Mouse (Mus musculus): ENCODE measurements around the gene Lmod1.
A peak's percentile ranks its signal among the peaks of the same experiment; 100 is the strongest.

The Lmod1 gene

DNA sequence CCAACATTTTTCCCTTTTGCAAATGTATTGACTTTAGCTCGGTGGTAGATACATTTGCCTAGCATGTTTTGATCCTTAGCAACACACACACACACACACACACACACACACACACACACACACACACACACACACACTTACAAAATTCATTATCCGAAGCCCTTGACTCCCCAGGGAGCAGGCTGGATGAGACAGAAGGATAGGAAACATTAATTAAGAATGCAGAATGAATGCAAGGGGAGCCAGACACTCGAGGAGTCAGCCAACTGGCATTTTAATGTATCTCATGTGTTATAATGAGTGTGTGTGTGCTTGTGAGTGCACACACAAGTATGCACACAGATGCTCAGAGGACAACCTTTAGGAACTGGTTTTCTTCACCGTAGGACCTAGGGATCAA, 36.9 kb downstream of the Lmod1 start:
- DNase-seq (ENCODE audit: inconsistent age in 2 of 2, low spot score in 1 of 2) = no peak

DNA sequence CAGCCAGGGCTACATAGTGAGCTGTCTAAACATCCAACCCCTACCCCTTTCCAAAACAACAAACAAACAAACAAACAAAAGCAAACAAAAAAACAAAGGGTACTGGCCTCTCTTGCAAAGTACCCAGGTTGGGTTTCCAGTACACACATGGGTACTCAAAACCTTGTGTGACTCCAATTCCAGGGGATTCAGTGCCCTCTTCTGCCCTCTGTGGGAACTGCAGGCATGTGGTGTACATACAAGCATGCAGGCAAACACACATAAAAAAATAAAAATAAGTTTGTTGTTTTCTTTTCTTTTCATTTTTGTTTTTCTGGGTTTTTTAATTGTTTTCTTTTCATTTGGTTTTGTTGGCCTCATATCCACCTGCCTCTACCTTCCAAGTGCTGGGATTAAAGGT, 37.5 kb downstream of the Lmod1 start:
- no peak for DNase-seq (ENCODE audit: inconsistent age in 2 of 2, low spot score in 1 of 2)

DNA sequence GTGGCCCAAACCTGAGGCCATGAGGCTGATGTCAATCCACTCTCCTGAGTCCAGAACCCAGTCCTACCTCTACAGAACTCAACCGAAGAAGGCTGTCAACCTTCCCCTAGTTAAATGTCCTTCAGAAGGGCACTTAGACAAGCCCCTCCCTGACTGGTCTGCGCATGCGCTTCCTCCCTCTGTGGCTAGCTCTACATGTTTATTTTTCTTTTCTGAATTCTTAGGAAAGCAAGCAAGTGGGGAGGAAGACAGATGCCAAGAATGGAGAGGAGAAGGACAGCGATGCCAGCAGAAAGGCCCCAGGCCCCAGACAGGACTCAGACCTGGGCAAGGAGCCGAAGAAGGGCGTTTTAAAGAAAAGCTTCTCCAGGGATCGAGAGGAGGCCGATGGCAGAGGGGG, 38.8 kb downstream of the Lmod1 start:
- no peak for DNase-seq (ENCODE audit: inconsistent age in 2 of 2, low spot score in 1 of 2)

DNA sequence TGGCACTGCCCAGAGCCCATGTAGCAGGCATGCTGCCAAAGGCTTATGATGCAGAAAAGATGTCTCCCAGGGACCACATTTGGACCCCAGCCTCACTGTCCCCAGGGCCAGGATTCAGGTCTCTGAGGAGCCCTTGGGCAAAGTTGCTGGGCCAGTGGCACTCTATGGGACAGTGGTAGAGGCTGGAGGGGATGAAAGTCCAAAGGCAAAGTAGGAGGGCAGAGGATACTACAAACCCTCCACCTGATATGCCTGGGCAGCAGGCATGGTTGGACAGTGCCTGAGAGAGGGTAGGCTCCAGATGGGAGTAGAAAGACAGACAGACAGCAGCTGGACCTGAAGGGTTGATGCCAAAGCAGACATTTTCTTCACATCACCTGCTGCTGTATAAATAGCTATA, 41.8 kb downstream of the Lmod1 start:
- DNase-seq (ENCODE audit: inconsistent age in 2 of 2, low spot score in 1 of 2) = no peak

DNA sequence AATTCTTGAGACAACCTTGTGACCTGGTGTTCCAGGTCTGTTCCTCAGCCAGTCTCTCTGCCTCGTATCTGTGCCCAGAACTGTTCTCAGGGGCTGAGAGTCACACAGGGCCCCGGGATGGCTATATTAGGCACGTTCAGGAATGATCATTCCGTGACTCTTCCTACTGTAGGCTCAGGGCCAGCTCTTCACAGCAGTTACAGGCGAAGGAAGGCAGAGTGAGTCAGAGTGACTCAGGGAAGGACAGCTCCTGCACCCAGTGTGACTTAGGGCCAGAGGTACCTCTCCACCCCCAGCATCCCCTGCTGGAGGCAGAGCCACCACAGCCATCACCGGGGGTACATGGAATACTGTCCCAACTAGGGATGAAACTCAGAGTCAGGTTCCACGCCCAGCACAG, 42.4 kb downstream of the Lmod1 start:
- DNase-seq (ENCODE audit: inconsistent age in 2 of 2, low spot score in 1 of 2) = peak; percentile 85 to 87

DNA sequence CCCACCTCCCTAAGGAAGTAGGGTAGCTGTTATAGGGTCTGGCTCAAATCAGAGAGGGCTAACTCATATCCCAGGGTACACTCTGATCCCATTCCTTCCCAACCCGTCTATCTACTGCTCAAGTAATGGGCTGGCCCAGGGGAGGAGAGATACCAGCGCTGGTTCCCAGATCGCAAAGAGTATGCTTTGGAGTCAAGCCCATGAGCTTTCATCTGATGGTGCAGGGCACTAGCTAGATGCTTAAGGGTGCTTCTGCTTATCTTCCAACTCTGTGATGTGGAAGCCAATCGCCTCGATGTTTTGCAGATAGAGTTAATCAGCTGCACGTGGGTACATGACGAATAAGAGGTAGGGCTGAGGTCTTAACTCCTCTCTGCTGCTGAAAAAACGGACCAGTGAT, 43.0 kb downstream of the Lmod1 start:
- DNase-seq (ENCODE audit: inconsistent age in 2 of 2, low spot score in 1 of 2) = peak in 1 of 2 experiments; percentile 56

DNA sequence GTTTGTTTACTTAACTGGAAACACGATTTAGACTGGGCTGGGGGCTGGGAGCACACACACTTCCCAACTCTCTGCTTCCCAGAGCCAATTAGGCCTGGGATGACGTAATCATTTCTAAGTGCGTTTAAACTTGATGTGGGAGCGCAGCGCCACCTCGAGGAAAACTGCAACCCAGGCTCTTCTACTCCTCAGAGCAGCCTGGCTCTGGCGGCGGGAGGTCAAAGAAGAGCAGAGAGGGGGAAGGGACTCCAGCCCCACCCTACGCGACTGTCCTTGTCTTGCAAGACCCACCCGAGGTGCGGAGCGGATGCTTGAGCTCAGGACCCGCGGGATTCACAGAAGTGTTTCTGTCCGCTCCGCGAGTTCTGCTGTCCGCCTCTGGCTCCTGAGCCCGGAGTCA, 43.6 kb downstream of the Lmod1 start:
- peak; percentile 91 to 96 for DNase-seq (ENCODE audit: inconsistent age in 2 of 2, low spot score in 1 of 2)

DNA sequence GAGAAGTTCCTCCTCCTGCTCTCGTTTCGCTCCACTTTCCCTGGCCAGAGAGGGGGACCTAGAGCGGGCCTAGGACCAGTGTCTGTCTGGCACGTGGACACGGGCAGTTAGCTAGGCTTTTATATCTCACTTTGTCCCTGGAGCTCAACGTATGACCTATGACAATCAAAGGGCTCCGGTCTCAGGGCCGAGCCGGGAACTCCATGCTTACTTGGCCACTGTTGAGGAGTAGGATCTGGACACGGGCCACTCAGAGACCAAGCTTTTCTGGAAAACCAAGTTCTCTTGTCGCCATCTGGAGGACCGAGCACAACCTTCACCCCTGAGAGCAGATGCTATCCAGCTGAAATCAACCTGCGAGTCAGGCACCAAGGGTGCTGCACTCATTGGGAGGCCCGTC, 44.4 kb downstream of the Lmod1 start:
- peak; percentile 80 to 88 for DNase-seq (ENCODE audit: inconsistent age in 2 of 2, low spot score in 1 of 2)

DNA sequence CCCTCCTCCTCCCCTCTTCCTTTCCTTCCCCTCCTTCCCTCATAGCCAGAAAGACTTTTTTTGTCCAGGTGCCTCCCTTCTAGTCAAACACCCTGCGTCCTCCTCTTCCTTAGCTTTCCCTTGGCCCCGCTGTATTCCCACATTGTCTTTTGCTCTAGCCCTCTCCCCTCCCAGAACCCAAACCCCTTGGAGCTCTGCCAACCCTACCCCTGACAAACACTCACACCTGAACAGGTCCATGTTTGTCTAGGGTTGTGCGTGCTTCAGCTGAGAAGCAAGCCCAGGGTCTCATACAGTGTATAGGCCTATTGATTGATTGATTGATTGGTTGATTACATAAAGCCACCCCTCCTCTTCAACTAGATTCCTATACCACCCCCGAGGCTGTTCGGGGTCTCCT, 44.8 kb downstream of the Lmod1 start:
- no peak for DNase-seq (ENCODE audit: inconsistent age in 2 of 2, low spot score in 1 of 2)

DNA sequence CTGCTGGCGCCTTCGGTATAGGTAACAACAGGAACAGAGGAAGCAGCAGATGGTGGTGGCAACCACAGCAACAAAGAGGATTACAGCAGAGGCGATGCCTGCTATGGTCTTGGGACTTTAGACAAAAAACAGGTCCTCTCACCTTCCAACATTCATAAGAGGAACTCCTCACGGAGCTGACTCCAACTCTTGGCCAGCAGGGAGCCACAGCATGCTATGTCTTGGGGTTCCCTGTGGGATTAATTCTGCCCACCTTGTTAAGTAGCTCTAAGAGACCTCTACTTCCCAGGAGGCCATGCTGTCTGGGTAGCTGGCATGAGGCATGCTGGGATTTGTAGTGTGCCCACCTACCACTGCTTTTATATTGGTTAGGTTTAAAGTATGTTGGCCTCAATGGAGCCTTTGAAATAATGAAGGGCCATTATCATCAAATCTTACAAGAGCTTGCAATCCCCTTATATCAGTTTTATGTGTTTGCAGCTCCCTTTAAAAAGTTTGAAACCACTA, 48.6 kb downstream of the Lmod1 start:
- no peak for DNase-seq (ENCODE audit: inconsistent age in 2 of 2, low spot score in 1 of 2)

DNA sequence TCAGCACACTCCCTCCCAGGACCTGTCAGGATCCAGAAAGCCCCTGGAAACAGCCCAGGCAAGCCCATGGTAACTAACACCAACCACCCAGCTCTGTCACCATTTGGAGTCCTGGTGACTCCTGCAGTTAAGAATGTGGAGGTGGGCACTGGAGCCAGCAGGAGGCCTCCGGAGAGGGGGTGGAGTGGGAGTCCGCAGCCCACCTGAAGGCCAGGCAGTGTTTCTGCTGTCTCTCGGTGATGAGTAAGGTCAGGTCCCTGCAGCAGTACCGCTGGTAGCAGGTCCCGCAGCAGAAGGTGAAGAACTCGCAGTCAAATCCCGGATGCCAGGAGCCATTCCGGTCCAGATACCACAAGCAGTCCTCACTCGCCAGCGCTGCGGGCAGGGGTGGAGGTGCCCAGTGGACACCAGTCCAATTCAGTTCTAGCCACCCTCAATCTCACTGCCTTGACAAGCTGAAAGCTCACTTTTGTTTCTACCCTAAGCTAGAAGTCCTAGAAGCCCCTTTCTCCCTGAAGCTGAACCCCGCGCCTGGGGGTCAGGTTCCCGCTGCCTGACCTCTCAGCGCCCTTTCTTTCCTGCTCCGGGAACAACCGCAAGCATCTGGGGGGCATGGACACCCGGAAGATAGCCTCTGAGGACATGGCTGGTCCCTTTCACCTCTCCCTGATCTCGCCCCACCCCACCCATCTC, 49.7 kb downstream of the Lmod1 start:
- peak in 1 of 2 experiments; percentile 68 for DNase-seq (ENCODE audit: inconsistent age in 2 of 2, low spot score in 1 of 2)

DNA sequence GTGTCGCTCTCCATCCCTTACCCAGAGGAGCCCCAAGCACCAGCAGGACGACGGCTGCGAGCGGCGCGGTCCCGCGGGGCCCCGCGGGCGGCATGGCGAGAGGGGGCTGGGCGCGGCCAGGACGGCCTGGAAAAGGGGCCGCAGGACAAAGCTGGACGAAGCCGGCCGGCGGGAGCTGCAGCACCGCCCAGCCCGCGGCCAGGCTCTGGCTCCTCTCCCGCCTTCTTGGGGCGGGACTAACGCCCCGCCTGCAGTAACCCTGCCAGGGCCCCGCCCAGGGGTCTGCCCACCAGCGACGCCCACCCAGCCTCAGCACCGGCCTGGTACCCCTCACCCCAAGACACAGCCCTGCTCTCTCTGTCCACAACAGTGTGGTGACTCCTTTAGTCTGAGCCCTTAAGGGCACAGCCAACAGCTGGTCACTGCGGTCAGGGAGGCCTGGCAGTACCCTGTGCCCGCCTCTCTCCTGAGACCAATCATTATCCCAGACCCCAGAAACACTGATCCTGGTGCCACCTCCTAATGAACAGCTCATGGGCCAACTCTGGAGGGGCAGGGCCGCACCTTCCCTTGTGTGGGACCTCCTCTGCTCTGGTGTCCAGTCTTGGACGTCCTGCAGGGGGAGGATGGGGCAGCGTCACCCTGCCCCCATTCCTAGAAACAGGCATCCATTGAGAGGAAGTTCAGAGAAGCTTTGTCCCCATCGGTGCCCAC, 50.4 kb downstream of the Lmod1 start, which contains the start of gene Shisa4:
TSS of gene Shisa4 (minus strand) at position 370 of the 714 bp plus-strand sequence.
- peak; percentile 79 to 86 for DNase-seq (ENCODE audit: inconsistent age in 2 of 2, low spot score in 1 of 2)

DNA sequence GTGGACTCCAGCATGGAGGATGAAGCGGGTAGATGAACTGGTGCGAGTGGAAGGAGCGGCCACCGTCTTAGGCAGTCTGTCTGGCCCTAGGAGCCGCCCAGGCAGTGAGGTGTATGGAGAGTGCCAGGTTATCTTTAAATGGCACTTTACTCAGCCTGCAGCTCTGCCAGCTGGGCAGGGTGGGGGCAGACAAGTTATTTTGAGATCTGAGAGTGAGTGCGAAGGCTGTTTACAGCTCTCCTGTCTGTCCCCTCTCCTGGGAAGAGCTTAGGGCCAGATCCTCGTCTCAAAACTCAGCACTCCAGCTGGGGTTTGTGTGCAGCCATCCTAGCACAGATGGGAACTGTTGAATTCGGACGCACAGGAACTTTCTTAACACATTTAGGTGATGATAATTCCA, 54.0 kb downstream of the Lmod1 start:
- no peak for DNase-seq (ENCODE audit: inconsistent age in 2 of 2, low spot score in 1 of 2)

DNA sequence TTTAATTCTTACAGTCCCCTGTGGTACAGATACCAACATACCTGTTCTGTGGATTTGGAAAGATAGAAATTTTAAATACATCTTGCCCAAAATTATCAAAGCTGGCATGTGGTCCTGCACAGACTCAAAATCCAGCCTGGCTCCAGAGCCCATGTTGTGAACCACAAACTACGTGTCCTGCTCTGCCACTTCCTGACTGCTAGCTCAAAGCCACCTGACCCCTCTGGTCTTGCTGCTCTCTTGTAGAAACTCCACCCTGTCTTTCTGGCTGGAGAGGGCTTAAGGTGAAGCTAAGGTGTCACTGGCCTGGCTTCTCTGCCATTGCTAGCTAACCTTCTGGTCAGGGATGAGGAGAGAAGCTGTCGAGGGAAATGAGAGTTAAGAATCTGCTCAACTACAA, 54.4 kb downstream of the Lmod1 start:
- no peak for DNase-seq (ENCODE audit: inconsistent age in 2 of 2, low spot score in 1 of 2)

DNA sequence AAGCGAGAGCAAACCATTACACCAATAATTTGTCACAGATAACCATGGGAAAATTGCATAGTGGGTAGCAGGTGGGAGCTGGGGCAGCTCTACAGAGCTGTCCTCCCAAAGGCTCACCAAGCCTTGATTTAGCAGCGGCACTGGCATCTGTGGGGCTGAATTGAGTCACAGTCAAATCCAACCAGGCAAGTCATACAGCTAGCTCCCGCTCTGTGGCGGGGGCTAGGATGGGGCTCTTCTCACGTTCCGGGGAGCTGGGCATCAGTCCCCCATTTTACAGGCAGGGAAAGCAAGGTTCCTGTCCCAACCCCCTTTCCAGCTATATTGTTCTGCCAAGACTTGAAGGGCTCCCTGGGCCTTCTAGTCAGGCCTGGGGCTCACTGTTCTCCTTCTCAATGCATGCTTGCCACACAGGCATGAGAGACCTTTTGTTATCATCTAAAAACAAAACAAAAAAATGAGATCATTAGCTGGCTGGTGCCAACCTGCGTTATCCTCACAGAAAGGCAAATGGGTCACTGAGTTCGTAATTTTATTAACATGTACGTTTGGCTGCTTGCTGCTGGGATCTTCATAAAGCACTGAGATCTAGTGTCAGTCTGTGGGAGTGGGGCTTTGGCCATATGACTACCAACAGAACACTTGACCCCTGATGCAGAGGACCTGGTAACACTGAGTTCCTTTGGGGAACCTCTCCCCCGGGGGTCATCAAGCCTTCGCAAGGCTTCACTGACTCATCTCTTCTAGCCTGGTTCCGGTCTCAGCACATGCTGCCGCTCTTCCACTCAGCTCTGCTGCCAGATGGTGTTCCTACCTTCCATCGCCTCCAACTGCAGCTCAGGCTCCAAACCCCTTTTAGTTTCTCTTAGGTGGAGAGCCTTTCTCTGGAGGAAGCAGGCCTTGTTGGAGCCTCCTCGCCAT, 55.7 kb downstream of the Lmod1 start:
- no peak for DNase-seq (ENCODE audit: inconsistent age in 2 of 2, low spot score in 1 of 2)

DNA sequence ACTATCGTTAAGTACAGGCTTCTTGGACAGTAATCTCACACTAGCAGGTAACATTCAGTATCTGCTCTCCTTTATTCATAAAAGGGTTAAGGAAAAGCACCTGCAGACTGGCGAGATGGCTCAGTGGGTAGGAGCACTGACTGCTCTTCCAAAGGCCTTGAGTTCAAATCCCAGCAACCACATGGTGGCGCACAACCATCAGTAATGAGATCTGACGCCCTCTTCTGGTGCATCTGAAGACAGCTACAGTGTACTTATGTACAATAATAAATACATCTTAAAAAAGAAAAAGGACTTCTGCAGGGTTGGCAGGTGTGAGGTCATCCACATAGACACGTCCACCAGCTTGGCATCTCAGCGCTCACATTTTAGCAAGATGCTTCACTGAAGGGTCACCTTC, 57.0 kb downstream of the Lmod1 start:
- peak in 1 of 2 experiments; percentile 71 for DNase-seq (ENCODE audit: inconsistent age in 2 of 2, low spot score in 1 of 2)

DNA sequence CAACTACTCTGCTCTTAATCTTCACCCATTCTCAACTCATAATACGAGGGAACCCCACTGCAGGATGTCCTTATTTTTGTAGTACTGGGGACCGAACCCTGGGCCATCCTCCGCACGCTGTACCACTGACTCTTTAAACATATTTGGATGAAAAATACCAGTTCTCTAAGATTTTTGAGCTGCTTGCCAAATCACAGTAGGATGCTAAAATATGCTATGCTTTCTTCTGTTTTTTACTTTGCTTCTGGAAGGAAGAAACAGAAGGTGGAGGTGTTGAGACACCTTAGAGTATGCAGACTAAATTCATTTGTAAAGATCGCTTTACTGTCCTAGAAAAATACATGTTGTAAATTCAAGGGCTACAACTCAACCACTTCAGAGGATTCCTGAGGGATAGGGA, 59.6 kb downstream of the Lmod1 start:
- no peak for DNase-seq (ENCODE audit: inconsistent age in 2 of 2, low spot score in 1 of 2)

DNA sequence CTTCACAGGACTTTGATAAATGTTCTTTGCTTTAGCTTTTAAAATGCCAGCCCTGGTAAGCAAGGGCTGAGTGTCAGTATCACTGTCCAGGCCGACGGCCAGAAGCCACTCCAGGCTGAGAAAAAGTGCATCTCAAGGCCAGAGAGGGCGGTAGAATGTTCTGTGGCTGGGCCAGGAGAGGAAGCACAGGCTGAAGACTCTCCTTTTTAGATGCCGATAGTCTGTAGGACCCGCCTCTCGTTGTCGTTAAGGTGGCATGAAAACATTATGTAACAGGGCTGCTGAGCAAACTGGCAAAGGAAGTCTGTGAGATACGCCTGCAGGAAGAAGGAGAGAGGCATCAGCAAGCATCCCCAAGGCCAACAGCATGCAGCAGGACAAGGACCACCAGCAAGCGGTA, 60.6 kb downstream of the Lmod1 start:
- peak; percentile 54 to 69 for DNase-seq (ENCODE audit: inconsistent age in 2 of 2, low spot score in 1 of 2)

DNA sequence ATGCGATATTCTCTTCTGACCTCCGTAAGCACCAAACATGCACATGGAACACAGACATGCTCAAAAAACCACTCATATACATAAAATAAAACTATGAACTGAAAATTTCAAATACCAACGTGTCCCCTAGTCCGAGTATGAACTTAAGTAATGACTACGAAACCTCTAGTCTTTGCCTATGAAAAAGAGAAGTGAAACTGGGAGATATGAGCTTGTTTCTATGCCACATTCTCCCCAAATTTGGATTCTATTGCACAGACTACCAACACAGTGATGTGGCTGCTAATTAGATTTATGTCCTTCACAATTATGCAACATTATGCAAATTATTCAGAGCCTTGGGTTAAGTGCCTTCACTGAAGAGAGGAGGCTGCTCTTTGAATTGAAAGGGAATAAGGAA, 74.9 kb downstream of the Lmod1 start:
- no peak for DNase-seq (ENCODE audit: inconsistent age in 2 of 2, low spot score in 1 of 2)

DNA sequence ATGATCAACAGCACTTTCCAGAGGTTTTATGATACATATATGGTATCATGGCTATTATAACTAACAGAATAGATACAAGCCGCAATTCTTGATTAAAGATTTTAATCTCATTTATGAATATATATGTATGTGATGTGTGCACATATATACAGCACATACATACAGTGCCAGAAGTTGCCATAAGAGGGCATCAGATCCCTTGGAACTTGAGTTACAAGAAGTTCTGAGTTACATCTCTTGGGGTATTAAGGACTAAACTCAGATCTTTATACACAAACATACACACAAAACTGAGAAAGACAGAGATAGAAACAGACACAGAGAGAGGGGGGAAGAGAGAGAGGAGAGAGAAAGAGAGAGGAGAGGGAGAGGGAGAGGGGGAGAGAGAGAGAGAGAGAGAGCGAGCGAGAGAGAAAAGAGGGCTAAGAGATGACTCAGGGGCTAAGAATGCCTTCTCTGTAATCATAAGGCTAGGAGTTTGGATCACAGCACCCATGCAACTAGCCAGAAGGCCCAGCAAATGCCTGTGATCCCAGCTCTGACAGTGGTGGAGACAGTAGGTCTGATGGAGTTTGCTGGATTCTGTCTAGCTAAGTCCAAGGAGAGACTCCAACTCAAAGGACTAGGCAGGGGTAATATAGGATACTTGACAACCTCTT, 77.0 kb downstream of the Lmod1 start:
- DNase-seq (ENCODE audit: inconsistent age in 2 of 2, low spot score in 1 of 2) = no peak

DNA sequence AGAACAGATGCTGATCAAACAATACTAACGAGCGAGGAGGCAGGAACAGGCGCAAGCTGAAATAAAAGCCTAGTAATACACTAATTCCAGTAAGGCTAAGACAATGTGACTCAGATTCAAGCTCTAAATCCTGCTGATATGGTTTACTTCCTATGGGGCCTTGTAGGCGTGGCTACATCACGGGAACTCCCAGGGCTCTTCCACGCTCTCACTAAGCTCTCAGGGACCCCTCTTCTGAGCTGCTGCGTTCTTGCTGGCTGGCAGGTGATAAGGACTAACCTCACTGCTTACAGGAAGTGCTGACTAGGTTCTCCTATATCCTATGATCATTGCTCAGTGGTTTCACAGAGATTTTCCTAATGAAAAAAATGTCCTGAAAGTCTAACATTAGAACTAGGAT, 80.7 kb downstream of the Lmod1 start:
- DNase-seq (ENCODE audit: inconsistent age in 2 of 2, low spot score in 1 of 2) = no peak
